Mouse (Mus musculus) embryo, embryonic 9.5 days (tissue): ENCODE measurements at regions not wholly inside any gene's neighbourhood (a gene's known extent, or its start where the extent isn't known, plus 50 kb on each side); places are given as distances from the start of the nearest gene placed in this dataset.

Experiments
- DNase-seq: peaks from one replicate; pipeline ENCODE4 v3.0.0-alpha.2; 2017; ENCODE audit errors: extremely low spot score

DNA sequence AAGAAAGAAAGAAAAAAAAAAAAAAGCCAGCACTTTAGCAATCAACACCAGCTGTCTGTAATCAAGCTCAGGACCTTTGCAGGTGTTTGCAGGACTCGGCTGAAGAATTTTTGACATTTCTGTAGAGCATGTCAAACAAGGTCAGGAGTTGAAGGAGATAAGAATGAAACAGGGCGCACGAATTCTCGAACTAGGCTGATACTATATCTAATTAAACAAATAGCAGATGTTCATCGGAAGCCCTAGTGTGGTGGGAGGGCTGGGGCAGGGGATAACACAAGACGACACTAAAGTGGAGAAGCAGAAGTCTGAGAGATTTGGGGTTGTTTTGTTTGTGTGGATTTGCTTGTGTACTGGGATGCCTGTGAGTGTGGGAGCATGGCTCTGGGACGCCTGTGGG, 646.9 kb downstream of the Galc start:
- peak; percentile 27 for DNase-seq
